Mouse (Mus musculus) heart, adult 11 months (tissue): ENCODE data around the gene Aspa.
A peak's percentile ranks its signal among the peaks of the same experiment; 100 is the strongest.

ENCODE experiments used
- DNase-seq: peaks from one replicate; pipeline ENCODE4 v3.0.0; 2022

Gene Aspa

GRCm38 (mm10) chr11:73329442-73329841 is at the start of gene Aspa, which contains the start of the genes Gm49340 and Spata22:
Gene Aspa (minus strand): TSS chr11:73329596.
Gene Gm49340 (plus strand): TSS chr11:73329741.
Gene Spata22 (plus strand): TSS chr11:73329741.
- DNase-seq, result peak; percentile 5

- DNase-seq, result no peak
Observed at GRCm38 (mm10) chr11:73370946-73371345, 41.5 kb upstream of the Aspa start, which contains the start of gene Olfr376. Gene Olfr376 (plus strand): TSS chr11:73371246.

GRCm38 (mm10) chr11:73350483-73350882 is 21.1 kb upstream of the Aspa start, which contains the start of gene Olfr20:
Gene Olfr20 (plus strand): TSS chr11:73350783.
- no peak for DNase-seq

- DNase-seq, result no peak
Observed at GRCm38 (mm10) chr11:73336919-73337318, 7.5 kb upstream of the Aspa start.

- DNase-seq, result no peak
Observed at GRCm38 (mm10) chr11:73333357-73333756, 4.0 kb upstream of the Aspa start.

GRCm38 (mm10) chr11:73327361-73327760 is 2.0 kb downstream of the Aspa start:
- DNase-seq, result peak; percentile 79

- peak; percentile 94 for DNase-seq
Observed at GRCm38 (mm10) chr11:73326485-73326886, 2.9 kb downstream of the Aspa start.

GRCm38 (mm10) chr11:73323906-73324830 is 5.2 kb downstream of the Aspa start:
- peak; percentile 42 for DNase-seq

- peak; percentile 79 for DNase-seq
Observed at GRCm38 (mm10) chr11:73321064-73321463, 8.3 kb downstream of the Aspa start.

GRCm38 (mm10) chr11:73318581-73318980 is 10.8 kb downstream of the Aspa start:
- DNase-seq, result peak; percentile 79

- peak; percentile 53 for DNase-seq
Observed at GRCm38 (mm10) chr11:73315961-73316360, 13.4 kb downstream of the Aspa start.

GRCm38 (mm10) chr11:73303123-73303522 is 26.3 kb downstream of the Aspa start:
- peak; percentile 31 for DNase-seq

GRCm38 (mm10) chr11:73289621-73290020 is 39.8 kb downstream of the Aspa start:
- DNase-seq, result peak; percentile 86

- DNase-seq, result peak; percentile 96
Observed at GRCm38 (mm10) chr11:73284351-73284750, 45.0 kb downstream of the Aspa start.

GRCm38 (mm10) chr11:73283926-73284325 is 45.5 kb downstream of the Aspa start:
- DNase-seq, result no peak

- peak; percentile 97 for DNase-seq
Observed at GRCm38 (mm10) chr11:73283369-73283768, 46.0 kb downstream of the Aspa start.

- DNase-seq, result peak; percentile 95
Observed at GRCm38 (mm10) chr11:73281528-73282027, 47.8 kb downstream of the Aspa start.

- DNase-seq, result peak; percentile 66
Observed at GRCm38 (mm10) chr11:73280710-73281109, 48.7 kb downstream of the Aspa start.

- peak; percentile 87 for DNase-seq
Observed at GRCm38 (mm10) chr11:73274821-73275220, 54.6 kb downstream of the Aspa start.

- no peak for DNase-seq
Observed at GRCm38 (mm10) chr11:73267267-73267666, 62.1 kb downstream of the Aspa start, which contains the start of gene Trpv3. Gene Trpv3 (plus strand): TSS chr11:73267388.

GRCm38 (mm10) chr11:73261385-73261784 is 68.0 kb downstream of the Aspa start:
- DNase-seq, result no peak

- DNase-seq, result no peak
Observed at GRCm38 (mm10) chr11:73260457-73260856, 68.9 kb downstream of the Aspa start.

GRCm38 (mm10) chr11:73258664-73259063 is 70.7 kb downstream of the Aspa start:
- DNase-seq, result no peak
